Mouse (Mus musculus): ENCODE measurements around the gene Hectd2.

DNA sequence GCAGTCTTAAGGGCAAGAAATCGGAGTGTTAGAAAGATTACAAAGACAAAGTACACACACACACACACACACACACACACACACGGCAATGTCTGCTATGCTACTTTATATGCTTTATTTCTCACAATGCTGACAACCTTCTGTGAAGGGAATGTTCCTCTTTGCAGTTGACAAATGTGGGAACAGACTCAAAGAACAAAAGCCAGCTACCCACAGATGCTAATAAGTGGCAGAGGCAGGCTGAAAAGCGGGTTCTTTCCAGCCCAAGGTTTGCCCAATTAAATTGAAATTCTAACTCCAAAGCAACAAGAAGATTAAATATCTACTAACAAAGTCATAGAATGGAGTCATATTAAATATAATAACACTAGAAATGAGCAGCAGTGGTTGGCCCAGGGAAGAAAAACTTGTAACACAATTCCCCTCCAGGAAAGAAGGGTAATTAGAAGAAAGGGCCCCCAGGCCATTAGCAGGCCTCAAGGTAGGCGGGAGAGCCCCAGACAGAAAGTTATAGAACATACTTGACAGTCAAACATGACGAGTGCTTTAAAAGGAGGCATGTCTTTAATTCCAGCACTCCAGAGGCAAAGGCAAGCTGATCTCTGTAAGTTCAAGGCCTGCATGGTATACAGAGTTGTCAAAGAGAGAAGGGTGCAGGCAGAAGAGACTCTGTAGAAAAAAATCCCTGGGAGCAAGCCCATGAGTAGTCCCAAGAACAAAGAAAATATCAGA is 115.4 kb downstream of the Hectd2 start:
- no peak for TF ChIP-seq POLR2A (IDR thresholded peaks at IDR 0.05; ENCODE audit: low read depth, low read length)
- TF ChIP-seq CTCF (IDR thresholded peaks at IDR 0.05; ENCODE audit: extremely low read depth, insufficient read depth, insufficient read length, insufficient replicate concordance) = no peak

All from spleen, adult 2 months (tissue).